Mouse (Mus musculus): ENCODE data around the gene Stxbp5l. TPM values are rescaled to one million over a fixed set of nuclear protein-coding genes. Genes with fewer than 3 reads are reported as not detected.

Gene Stxbp5l
- polyA plus RNA-seq (2015; fragmentation: Nextera tagmentation; extraction: Ambion mirVana) = 0.10 TPM in 1 of 2 replicates, not detected in the other

DNA sequence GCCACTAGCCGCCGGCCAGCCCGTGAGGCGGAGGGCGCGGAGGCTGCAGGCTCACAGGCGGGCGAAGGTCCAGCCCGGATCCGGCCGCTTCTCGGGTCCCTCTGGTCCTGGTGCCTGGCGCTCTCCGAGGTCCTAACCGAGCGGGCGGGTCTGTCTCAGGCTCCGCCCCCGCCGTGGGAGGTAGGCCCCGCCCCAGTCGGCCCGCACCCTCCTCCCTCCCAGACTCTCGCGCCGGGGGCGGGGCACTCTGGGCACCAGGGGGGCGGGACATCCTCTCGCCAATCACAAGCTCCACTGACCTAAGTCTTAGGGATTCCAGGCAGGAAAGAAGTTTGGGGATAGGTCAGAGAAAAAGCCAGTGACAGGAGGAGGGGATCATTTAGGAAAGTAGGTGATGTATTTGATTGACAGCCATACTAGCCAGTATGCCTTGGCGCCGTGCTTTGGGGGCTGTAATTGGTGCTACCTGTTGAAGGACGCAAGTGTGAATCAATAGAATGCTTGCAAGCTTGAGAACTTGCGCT, at the start of gene Stxbp5l:
Gene Stxbp5l, minus strand, starts transcription at position 142 of the 524 bp plus-strand sequence.

Other genes with a start within 250 kb of the Stxbp5l start
- 8.8 and 9.9 TPM in 2 replicates for gene Gtf2e1, start 154.8 kb upstream of the Stxbp5l start, polyA plus RNA-seq (2015; fragmentation: Nextera tagmentation; extraction: Ambion mirVana)
- gene Rabl3, start 154.9 kb upstream of the Stxbp5l start, polyA plus RNA-seq (2015; fragmentation: Nextera tagmentation; extraction: Ambion mirVana) = 11.4 and 11.5 TPM in 2 replicates
- gene Hgd, start 195.2 kb upstream of the Stxbp5l start, polyA plus RNA-seq (2015; fragmentation: Nextera tagmentation; extraction: Ambion mirVana) = 0.21 TPM in 1 of 2 replicates, not detected in the other